Mouse (Mus musculus): Measurements from ENCODE around the gene Psd4. TPM values are rescaled to one million over a fixed set of nuclear protein-coding genes. Genes with fewer than 3 reads are reported as not detected.

The Psd4 gene
- polyA plus RNA-seq, 1 experiment, result not detected

GRCm38 (mm10) chr2:24417106-24417505, 49.7 kb downstream of the Psd4 start:
- H3K36me3 ChIP-seq (ENCODE audit: control insufficient read depth, insufficient read depth), result no peaks in the 10 kb centered on the region
- no peaks in the 10 kb centered on the region for H3K27me3 ChIP-seq (ENCODE audit: control insufficient read depth, insufficient read depth, insufficient read length)
- H3ac ChIP-seq (ENCODE audit: control insufficient read depth, insufficient read length), result no peak overlapping the region
- no peak overlapping the region for H3K4me3 ChIP-seq
- no peaks in the 10 kb centered on the region for H3K79me2 ChIP-seq (ENCODE audit: control insufficient read depth, insufficient read depth)
- no peak overlapping the region for H3K4me2 ChIP-seq (ENCODE audit: low read depth)
- no peak for TF ChIP-seq REST (IDR thresholded peaks at IDR 0.05; ENCODE audit: insufficient read depth, insufficient read length)
- no peak for TF ChIP-seq POLR2A (IDR thresholded peaks at IDR 0.05; ENCODE audit: insufficient read length, low read depth)
- no peak for TF ChIP-seq SRF (IDR thresholded peaks at IDR 0.05; ENCODE audit: control insufficient read depth, insufficient read length, low read depth)
- no peak for TF ChIP-seq MYOG (IDR thresholded peaks at IDR 0.05; ENCODE audit: control insufficient read depth in 1 of 3, insufficient read depth in 1 of 3, insufficient read length in 2 of 3, low read depth in 2 of 3)
- no peak for TF ChIP-seq POLR2AphosphoS2 (IDR thresholded peaks at IDR 0.05; ENCODE audit: insufficient read length, low read depth)
- no peak for TF ChIP-seq CEBPB (IDR thresholded peaks at IDR 0.05; ENCODE audit: insufficient read depth, poor library complexity, severe bottlenecking)
- TF ChIP-seq TCF3 (IDR thresholded peaks at IDR 0.05; ENCODE audit: insufficient read length, low read depth), result no peak
- no peak for TF ChIP-seq E2F4 (IDR thresholded peaks at IDR 0.05; ENCODE audit: insufficient read depth)
- no peak for TF ChIP-seq TCF12 (IDR thresholded peaks at IDR 0.05; ENCODE audit: insufficient read depth, poor library complexity, severe bottlenecking)
- TF ChIP-seq USF1 (IDR thresholded peaks at IDR 0.05; ENCODE audit: low read depth), result no peak
- TF ChIP-seq MAX (IDR thresholded peaks at IDR 0.05; ENCODE audit: low read depth), result no peak
- no peak for TF ChIP-seq MYOD1 (IDR thresholded peaks at IDR 0.05; ENCODE audit: control insufficient read depth in 1 of 3, insufficient read length in 2 of 3, low read depth in 2 of 3)

DNA sequence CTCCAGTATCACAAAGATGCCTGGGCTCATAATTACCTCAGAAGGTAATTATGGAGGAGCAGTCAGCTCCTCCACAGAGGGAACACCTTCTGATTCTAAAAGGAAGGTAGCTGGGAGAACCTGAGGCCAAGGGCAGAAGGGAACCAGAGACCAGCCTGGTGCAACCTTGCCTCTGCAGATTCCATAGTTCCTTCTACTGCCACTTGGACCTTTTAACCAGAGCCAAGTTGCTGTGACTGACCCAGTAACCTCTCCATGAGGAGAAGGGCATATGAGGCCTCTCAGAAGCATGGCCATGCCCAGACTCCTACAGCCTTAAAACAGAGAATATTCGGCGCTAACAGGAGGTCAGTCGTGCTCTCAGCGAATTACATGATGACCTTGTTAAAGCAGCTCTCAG, 50.2 kb downstream of the Psd4 start:
- no peaks in the 10 kb centered on the region for H3K36me3 ChIP-seq (ENCODE audit: control insufficient read depth, insufficient read depth)
- no peaks in the 10 kb centered on the region for H3K27me3 ChIP-seq (ENCODE audit: control insufficient read depth, insufficient read depth, insufficient read length)
- H3ac ChIP-seq (ENCODE audit: control insufficient read depth, insufficient read length), result no peak overlapping the region
- H3K4me2 ChIP-seq (ENCODE audit: low read depth), result no peak overlapping the region
- TF ChIP-seq USF1 (IDR thresholded peaks at IDR 0.05; ENCODE audit: low read depth) (no peak), POLR2AphosphoS2 (IDR thresholded peaks at IDR 0.05; ENCODE audit: insufficient read length, low read depth) (no peak), TCF12 (IDR thresholded peaks at IDR 0.05; ENCODE audit: insufficient read depth, poor library complexity, severe bottlenecking) (no peak), TCF3 (IDR thresholded peaks at IDR 0.05; ENCODE audit: insufficient read length, low read depth) (no peak), CEBPB (IDR thresholded peaks at IDR 0.05; ENCODE audit: insufficient read depth, poor library complexity, severe bottlenecking) (no peak), MAX (IDR thresholded peaks at IDR 0.05; ENCODE audit: low read depth) (no peak), E2F4 (IDR thresholded peaks at IDR 0.05; ENCODE audit: insufficient read depth) (no peak), MYOD1 (IDR thresholded peaks at IDR 0.05; ENCODE audit: control insufficient read depth in 1 of 3, insufficient read length in 2 of 3, low read depth in 2 of 3) (no peak), POLR2A (IDR thresholded peaks at IDR 0.05; ENCODE audit: insufficient read length, low read depth) (no peak), MYOG (IDR thresholded peaks at IDR 0.05; ENCODE audit: control insufficient read depth in 1 of 3, insufficient read depth in 1 of 3, insufficient read length in 2 of 3, low read depth in 2 of 3) (no peak), SRF (IDR thresholded peaks at IDR 0.05; ENCODE audit: control insufficient read depth, insufficient read length, low read depth) (no peak), REST (IDR thresholded peaks at IDR 0.05; ENCODE audit: insufficient read depth, insufficient read length) (no peak)
- no peak overlapping the region for H3K4me3 ChIP-seq
- no peaks in the 10 kb centered on the region for H3K79me2 ChIP-seq (ENCODE audit: control insufficient read depth, insufficient read depth)

GRCm38 (mm10) chr2:24421211-24421863, 54.0 kb downstream of the Psd4 start:
- Histone ChIP-seq H3K4me2 (ENCODE audit: low read depth) (no peak overlapping the region), H3K79me2 (ENCODE audit: control insufficient read depth, insufficient read depth) (no peaks in the 10 kb centered on the region), H3K27me3 (ENCODE audit: control insufficient read depth, insufficient read depth, insufficient read length) (no peaks in the 10 kb centered on the region), H3ac (ENCODE audit: control insufficient read depth, insufficient read length) (no peak overlapping the region), H3K4me3 (no peak overlapping the region), H3K36me3 (ENCODE audit: control insufficient read depth, insufficient read depth) (no peaks in the 10 kb centered on the region)
- TF ChIP-seq MYOD1 (IDR thresholded peaks at IDR 0.05; ENCODE audit: control insufficient read depth in 1 of 3, insufficient read length in 2 of 3, low read depth in 2 of 3) (no peak), TCF3 (IDR thresholded peaks at IDR 0.05; ENCODE audit: insufficient read length, low read depth) (no peak), TCF12 (IDR thresholded peaks at IDR 0.05; ENCODE audit: insufficient read depth, poor library complexity, severe bottlenecking) (no peak), MYOG (IDR thresholded peaks at IDR 0.05; ENCODE audit: control insufficient read depth in 1 of 3, insufficient read depth in 1 of 3, insufficient read length in 2 of 3, low read depth in 2 of 3) (no peak), E2F4 (IDR thresholded peaks at IDR 0.05; ENCODE audit: insufficient read depth) (no peak), MAX (IDR thresholded peaks at IDR 0.05; ENCODE audit: low read depth) (no peak), POLR2AphosphoS2 (IDR thresholded peaks at IDR 0.05; ENCODE audit: insufficient read length, low read depth) (no peak), SRF (IDR thresholded peaks at IDR 0.05; ENCODE audit: control insufficient read depth, insufficient read length, low read depth) (no peak), POLR2A (IDR thresholded peaks at IDR 0.05; ENCODE audit: insufficient read length, low read depth) (no peak), USF1 (IDR thresholded peaks at IDR 0.05; ENCODE audit: low read depth) (no peak), REST (IDR thresholded peaks at IDR 0.05; ENCODE audit: insufficient read depth, insufficient read length) (no peak), CEBPB (IDR thresholded peaks at IDR 0.05; ENCODE audit: insufficient read depth, poor library complexity, severe bottlenecking) (no peak)

- H3K79me2 ChIP-seq (ENCODE audit: control insufficient read depth, insufficient read depth), result no peaks in the 10 kb centered on the region
- H3K27me3 ChIP-seq (ENCODE audit: control insufficient read depth, insufficient read depth, insufficient read length), result no peaks in the 10 kb centered on the region
- no peaks in the 10 kb centered on the region for H3K36me3 ChIP-seq (ENCODE audit: control insufficient read depth, insufficient read depth)
- no peak overlapping the region for H3ac ChIP-seq (ENCODE audit: control insufficient read depth, insufficient read length)
- H3K4me2 ChIP-seq (ENCODE audit: low read depth), result no peak overlapping the region
- H3K4me3 ChIP-seq, result no peak overlapping the region
- TF ChIP-seq MYOD1 (IDR thresholded peaks at IDR 0.05; ENCODE audit: control insufficient read depth in 1 of 3, insufficient read length in 2 of 3, low read depth in 2 of 3) (no peak), CEBPB (IDR thresholded peaks at IDR 0.05; ENCODE audit: insufficient read depth, poor library complexity, severe bottlenecking) (no peak), REST (IDR thresholded peaks at IDR 0.05; ENCODE audit: insufficient read depth, insufficient read length) (no peak), MYOG (IDR thresholded peaks at IDR 0.05; ENCODE audit: control insufficient read depth in 1 of 3, insufficient read depth in 1 of 3, insufficient read length in 2 of 3, low read depth in 2 of 3) (no peak), E2F4 (IDR thresholded peaks at IDR 0.05; ENCODE audit: insufficient read depth) (no peak), USF1 (IDR thresholded peaks at IDR 0.05; ENCODE audit: low read depth) (no peak), POLR2A (IDR thresholded peaks at IDR 0.05; ENCODE audit: insufficient read length, low read depth) (no peak), TCF12 (IDR thresholded peaks at IDR 0.05; ENCODE audit: insufficient read depth, poor library complexity, severe bottlenecking) (no peak), SRF (IDR thresholded peaks at IDR 0.05; ENCODE audit: control insufficient read depth, insufficient read length, low read depth) (no peak), TCF3 (IDR thresholded peaks at IDR 0.05; ENCODE audit: insufficient read length, low read depth) (no peak), POLR2AphosphoS2 (IDR thresholded peaks at IDR 0.05; ENCODE audit: insufficient read length, low read depth) (no peak), MAX (IDR thresholded peaks at IDR 0.05; ENCODE audit: low read depth) (no peak)
Observed at GRCm38 (mm10) chr2:24422815-24423214, 55.4 kb downstream of the Psd4 start.

Data from myocyte (in vitro differentiated cells).